In the genomic region with DNA sequence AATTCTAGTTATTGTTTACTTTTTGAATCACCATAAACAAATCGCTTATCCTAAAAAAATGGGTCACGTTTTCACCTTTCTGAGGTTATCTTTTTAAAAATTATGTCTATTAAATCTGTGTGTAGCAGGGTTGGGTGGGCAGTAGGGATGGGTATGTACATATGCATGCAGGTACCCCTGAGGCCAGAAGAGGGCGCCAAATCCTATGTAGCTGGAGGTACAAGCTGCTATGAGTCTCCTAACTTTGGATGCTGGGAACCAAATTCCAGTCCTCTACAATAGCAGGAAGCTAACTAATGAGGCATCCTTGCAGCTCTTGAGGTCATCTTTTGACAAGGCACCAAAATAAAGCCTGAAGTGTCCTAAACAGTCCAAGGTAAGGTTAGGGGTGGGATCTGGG, we compare ENCODE assay signal across 12 mouse cellular contexts.
A peak's percentile ranks its signal among the peaks of the same experiment; 100 is the strongest.
DNase-seq lines count a peak whose midpoint lies in the region; ATAC-seq and TF ChIP-seq lines count a peak whose summit lies in the region.
"Had no signal": no experiment of that assay in that cellular context is flagged by ENCODE, and none has a peak within 500 bp of the region (broad histone marks: within the 10 kb centered on the region; RNA-seq: fewer than 3 reads in every experiment).

No protein-coding gene starts in this region.

- no peaks in the 10 kb centered on the region for H3K27me3 ChIP-seq in forebrain, postnatal 0 days (ENCODE audit: insufficient read depth, low read length)
- no peaks in the 10 kb centered on the region for H3K27me3 ChIP-seq in forebrain, embryonic 11.5 days (ENCODE audit: control insufficient read depth, insufficient read depth, low read length)
- no peaks in the 10 kb centered on the region for H3K27me3 ChIP-seq in lung, postnatal 0 days (replicated peaks; ENCODE audit: insufficient read depth, low read length)
- H3K27me3 ChIP-seq: liver, embryonic 13.5 days; midbrain, embryonic 15.5 days had no signal

- H3K4me3 ChIP-seq in forebrain, postnatal 0 days (ENCODE audit: low read depth, low read length) = no peak overlapping the region
- H3K4me3 ChIP-seq in forebrain, embryonic 11.5 days (ENCODE audit: low read depth, low read length) = no peak overlapping the region
- H3K4me3 ChIP-seq in lung, postnatal 0 days (ENCODE audit: low read depth, low read length) = no peak overlapping the region
- H3K4me3 ChIP-seq: liver, embryonic 13.5 days; midbrain, embryonic 15.5 days had no signal

- no peak for TF ChIP-seq POLR2A in brain, embryonic 14.5 days (IDR thresholded peaks at IDR 0.05; ENCODE audit: borderline replicate concordance, extremely low read depth, insufficient read depth, insufficient read length, poor library complexity, severe bottlenecking)

- H3K9ac ChIP-seq in forebrain, postnatal 0 days = no peak overlapping the region
- H3K9ac ChIP-seq in forebrain, embryonic 11.5 days (ENCODE audit: low read length) = no peak overlapping the region
- no peak overlapping the region for H3K9ac ChIP-seq in lung, postnatal 0 days (replicated peaks; ENCODE audit: low read depth)
- H3K9ac ChIP-seq: liver, embryonic 13.5 days; midbrain, embryonic 15.5 days had no signal

- H3K4me2 ChIP-seq in forebrain, postnatal 0 days (ENCODE audit: low read depth) = no peak overlapping the region
- H3K4me2 ChIP-seq in forebrain, embryonic 11.5 days (ENCODE audit: low read depth, low read length, severe bottlenecking) = no peak overlapping the region
- H3K4me2 ChIP-seq in lung, postnatal 0 days (replicated peaks; ENCODE audit: low read depth, low read length) = no peak overlapping the region
- H3K4me2 ChIP-seq: liver, embryonic 13.5 days; midbrain, embryonic 15.5 days had no signal

- H3K27ac ChIP-seq in forebrain, postnatal 0 days (ENCODE audit: low read depth, low read length) = no peak overlapping the region
- H3K27ac ChIP-seq in forebrain, embryonic 11.5 days (ENCODE audit: low read depth, low read length) = no peak overlapping the region
- no peak overlapping the region for H3K27ac ChIP-seq in lung, postnatal 0 days (ENCODE audit: low read length)
- H3K27ac ChIP-seq: liver, embryonic 13.5 days; midbrain, embryonic 15.5 days had no signal

- DNase-seq in forebrain, postnatal 0 days = no peak
- no peak for DNase-seq in forebrain, embryonic 11.5 days (ENCODE audit: low spot score)
- DNase-seq in lung, postnatal 0 days (ENCODE audit: low spot score) = no peak
- DNase-seq in lung, adult 18-20 months = no peak
- no peak for DNase-seq in brain, embryonic 14.5 days (ENCODE audit: low read depth)
- DNase-seq in retina, postnatal 1 day = peak; percentile 15
- DNase-seq in ovary, postnatal 36 days (ENCODE audit: low spot score) = no peak
- DNase-seq in ovary, adult 18-20 months (ENCODE audit: low spot score) = no peak
- DNase-seq: cerebellum, adult 2 months; liver, embryonic 13.5 days; spleen, adult 18-20 months had no signal

- TF ChIP-seq EP300 in lung, postnatal 0 days (IDR thresholded peaks at IDR 0.05) = no peak

- no peaks in the 10 kb centered on the region for H3K9me3 ChIP-seq in forebrain, postnatal 0 days (ENCODE audit: low read length)
- peaks cover 2% of the 10 kb centered on the region; the same call in 1 of the 2 replicates for H3K9me3 ChIP-seq in forebrain, embryonic 11.5 days (ENCODE audit: control insufficient read depth, low read length)
- no peaks in the 10 kb centered on the region for H3K9me3 ChIP-seq in lung, postnatal 0 days (ENCODE audit: low read length)
- H3K9me3 ChIP-seq: liver, embryonic 13.5 days; midbrain, embryonic 15.5 days had no signal

- H3K36me3 ChIP-seq in forebrain, postnatal 0 days (ENCODE audit: insufficient read depth) = no peaks in the 10 kb centered on the region
- no peaks in the 10 kb centered on the region for H3K36me3 ChIP-seq in forebrain, embryonic 11.5 days (ENCODE audit: control insufficient read depth, insufficient read depth, low read length)
- no peaks in the 10 kb centered on the region for H3K36me3 ChIP-seq in lung, postnatal 0 days (ENCODE audit: insufficient read depth, low read length)
- H3K36me3 ChIP-seq: liver, embryonic 13.5 days; midbrain, embryonic 15.5 days had no signal

- ATAC-seq in forebrain, postnatal 0 days = no peak
- no peak for ATAC-seq in forebrain, embryonic 11.5 days (replicated peaks; ENCODE audit: low FRiP score)
- no peak for ATAC-seq in lung, postnatal 0 days
- ATAC-seq: midbrain, embryonic 15.5 days had no signal

- H3K4me1 ChIP-seq in forebrain, postnatal 0 days (ENCODE audit: insufficient read depth) = no peaks in the 10 kb centered on the region; the same call in 1 of the 2 replicates
- H3K4me1 ChIP-seq in forebrain, embryonic 11.5 days (replicated peaks; ENCODE audit: control insufficient read depth, insufficient read depth, low read length) = no peaks in the 10 kb centered on the region
- H3K4me1 ChIP-seq in lung, postnatal 0 days (ENCODE audit: insufficient read depth, low read depth, low read length) = no peaks in the 10 kb centered on the region
- H3K4me1 ChIP-seq: liver, embryonic 13.5 days; midbrain, embryonic 15.5 days had no signal

- TF ChIP-seq CTCF in forebrain, postnatal 0 days (IDR thresholded peaks at IDR 0.05; ENCODE audit: low read depth) = 0 out of 2 replicates have a peak, but pooled peaks have one; percentile 4
- TF ChIP-seq CTCF in lung, postnatal 0 days (IDR thresholded peaks at IDR 0.05) = peak; percentile 45
- peak; percentile 31; the same call in 1 of the 2 replicates for TF ChIP-seq CTCF in brain, embryonic 14.5 days (IDR thresholded peaks at IDR 0.05; ENCODE audit: borderline replicate concordance, extremely low read depth, insufficient read depth, insufficient read length)

- WGBS in forebrain, postnatal 0 days = 78% methylated on average over 3 of the region's 3 CpGs
- WGBS in forebrain, embryonic 11.5 days = 77% methylated on average over 3 of the region's 3 CpGs
- WGBS in lung, postnatal 0 days = 75% methylated on average over 3 of the region's 3 CpGs
